Comparison of ENCODE assay signal across 35 mouse cellular contexts in the genomic region with DNA sequence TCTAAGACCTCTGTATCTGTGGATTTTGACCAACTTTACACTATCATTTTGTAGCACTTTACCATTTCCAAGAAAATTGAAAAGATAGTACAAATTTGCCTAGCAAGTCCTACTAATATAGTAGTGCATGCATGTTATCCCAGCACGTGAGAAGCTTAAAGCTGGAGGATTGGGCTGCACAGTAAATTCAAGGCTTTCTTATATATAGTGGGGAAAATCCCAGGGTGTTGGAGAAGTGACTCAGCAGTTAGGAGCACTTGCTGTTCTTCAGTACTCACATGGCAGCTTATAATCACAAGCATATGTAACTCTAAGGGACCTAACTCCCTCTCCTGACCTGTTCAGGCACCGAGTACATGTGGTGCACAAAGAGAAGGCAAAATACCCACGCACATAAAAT. TPM values are rescaled to one million over a fixed set of nuclear protein-coding genes. Genes with fewer than 3 reads are reported as not detected.
"Had no signal": no experiment of that assay in that cellular context is flagged by ENCODE, and none has a peak within 500 bp of the region (broad histone marks: within the 10 kb centered on the region; RNA-seq: fewer than 3 reads in every experiment).

No protein-coding gene starts in this region.

- H3K4me1 ChIP-seq: heart, embryonic 10.5 days; intestine, embryonic 15.5 days had no signal

- H3K27me3 ChIP-seq: heart, embryonic 12.5 days; hindbrain, embryonic 12.5 days; intestine, embryonic 15.5 days; limb, embryonic 15.5 days; liver, embryonic 12.5 days had no signal

- H3K4me3 ChIP-seq: gastrocnemius, adult 2 months; heart, embryonic 10.5 days; heart, embryonic 12.5 days; hindbrain, embryonic 10.5 days; hindbrain, embryonic 12.5 days; intestine, embryonic 15.5 days; limb, embryonic 13.5 days; limb, embryonic 15.5 days; liver, embryonic 12.5 days had no signal

- DNase-seq: gastrocnemius, adult 2 months; gastrocnemius, postnatal 10 days; gastrocnemius, postnatal 25 days; heart, adult 18-20 months; heart, postnatal 10 days; heart, postnatal 4 days; kidney, adult 18-20 months; kidney, adult 8-10 months; kidney, postnatal 14 days; kidney, postnatal 36 days; layer of hippocampus, adult 9-11 months; layer of hippocampus, postnatal 36 days; left cerebral cortex, postnatal 4 days had no signal

- ATAC-seq: hindbrain, embryonic 16.5 days; inflammation-experienced regulatory T-cells, adult 6 months; intestine, embryonic 15.5 days; intestine, postnatal 0 days; liver, embryonic 12.5 days had no signal

- H3K9me3 ChIP-seq: heart, embryonic 10.5 days; heart, embryonic 12.5 days; hindbrain, embryonic 10.5 days; hindbrain, embryonic 12.5 days; intestine, embryonic 15.5 days; limb, embryonic 13.5 days; limb, embryonic 15.5 days; liver, embryonic 12.5 days had no signal

- H3K4me2 ChIP-seq: heart, embryonic 12.5 days; hindbrain, embryonic 12.5 days; hindbrain, embryonic 14.5 days; intestine, embryonic 15.5 days; limb, embryonic 13.5 days; limb, embryonic 15.5 days; liver, embryonic 12.5 days had no signal

- H3K36me3 ChIP-seq: heart, embryonic 10.5 days; heart, embryonic 12.5 days; hindbrain, embryonic 10.5 days; hindbrain, embryonic 12.5 days; intestine, embryonic 15.5 days; limb, embryonic 13.5 days; limb, embryonic 15.5 days; liver, embryonic 12.5 days had no signal

- H3K9ac ChIP-seq: heart, embryonic 12.5 days; hindbrain, embryonic 12.5 days; hindbrain, embryonic 14.5 days; intestine, embryonic 15.5 days; limb, embryonic 13.5 days; limb, embryonic 15.5 days; liver, embryonic 12.5 days; liver, embryonic 14.5 days had no signal

- H3K27ac ChIP-seq: gastrocnemius, adult 2 months; heart, embryonic 10.5 days; hindbrain, embryonic 10.5 days; hindbrain, embryonic 12.5 days; hindbrain, embryonic 14.5 days; intestine, embryonic 15.5 days; kidney, postnatal 0 days; limb, embryonic 13.5 days; limb, embryonic 15.5 days; liver, embryonic 12.5 days; liver, embryonic 14.5 days had no signal

RNA-seq across cellular contexts. Expression of a gene that starts 11.2 kb away (rescaled TPM):
- total RNA-seq: gastrocnemius, adult 2 months; gastrocnemius, postnatal 10 days; gastrocnemius, postnatal 25 days; granulocyte monocyte progenitor cell, adult 5-6 weeks; heart, adult 18-20 months; heart, adult 8-10 months; heart, postnatal 10 days; heart, postnatal 25 days; heart, postnatal 4 days; layer of hippocampus, adult 18-20 months; layer of hippocampus, adult 8-10 months; layer of hippocampus, postnatal 36 days; left cerebral cortex, adult 18-20 months; left cerebral cortex, adult 8-10 months; liver, adult 2 months had no signal
- polyA plus RNA-seq: liver, adult 2 months had no signal
